Mouse (Mus musculus): ENCODE measurements around the gene Dnaic1.

- TF ChIP-seq ELF1 (IDR thresholded peaks at IDR 0.05; ENCODE audit: low read depth, low read length) (no peak), MAFK (IDR thresholded peaks at IDR 0.05; ENCODE audit: insufficient replicate concordance, low read length) (no peak)
These were observed 48.9 kb upstream of the Dnaic1 start for GRCm38 (mm10) chr4:41520641-41521040.

All from CH12.LX (cell line).